Mouse (Mus musculus) embryonic fibroblast, embryonic 13.5 days (primary cell): ENCODE data around the gene Cplx3.

Experiments used
- CTCF ChIP-seq: IDR thresholded peaks from 2 replicates; pipeline ENCODE4 v1.5.1; 2011; ENCODE audit warnings: mild to moderate bottlenecking, control low read depth, low read length, moderate library complexity, borderline replicate concordance; ENCODE audit not compliant: insufficient read depth
- POLR2A ChIP-seq: IDR thresholded peaks from 2 replicates; pipeline ENCODE4 v1.6.1; 2011; ENCODE audit warnings: low read depth, mild to moderate bottlenecking, control low read depth, low read length, moderate library complexity

GRCm38 (mm10) chr9:57553119-57553518 is 53.0 kb downstream of the Cplx3 start:
- TF ChIP-seq POLR2A, result no peak
- no peak for TF ChIP-seq CTCF
